Mouse (Mus musculus): Measurements from ENCODE around the gene Narfl.
A peak's percentile ranks its signal among the peaks of the same experiment; 100 is the strongest.
"Not testable (repeated sequence)": the region's sequence is repeated elsewhere in the genome, so short reads cannot be mapped to it uniquely, and the experiment has no call there.

The Narfl gene

GRCm38 (mm10) chr17:25773549-25774120, at the start of gene Narfl:
TSS of gene Narfl (plus strand) at chr17:25773776.
- peak; percentile 90 for DNase-seq (ENCODE audit: extremely low read depth, insufficient read length, low spot score)

GRCm38 (mm10) chr17:25723919-25724318, 49.7 kb upstream of the Narfl start:
- DNase-seq (ENCODE audit: extremely low read depth, insufficient read length, low spot score): no peak

GRCm38 (mm10) chr17:25725264-25725663, 48.3 kb upstream of the Narfl start:
- no peak for DNase-seq (ENCODE audit: extremely low read depth, insufficient read length, low spot score)

DNA sequence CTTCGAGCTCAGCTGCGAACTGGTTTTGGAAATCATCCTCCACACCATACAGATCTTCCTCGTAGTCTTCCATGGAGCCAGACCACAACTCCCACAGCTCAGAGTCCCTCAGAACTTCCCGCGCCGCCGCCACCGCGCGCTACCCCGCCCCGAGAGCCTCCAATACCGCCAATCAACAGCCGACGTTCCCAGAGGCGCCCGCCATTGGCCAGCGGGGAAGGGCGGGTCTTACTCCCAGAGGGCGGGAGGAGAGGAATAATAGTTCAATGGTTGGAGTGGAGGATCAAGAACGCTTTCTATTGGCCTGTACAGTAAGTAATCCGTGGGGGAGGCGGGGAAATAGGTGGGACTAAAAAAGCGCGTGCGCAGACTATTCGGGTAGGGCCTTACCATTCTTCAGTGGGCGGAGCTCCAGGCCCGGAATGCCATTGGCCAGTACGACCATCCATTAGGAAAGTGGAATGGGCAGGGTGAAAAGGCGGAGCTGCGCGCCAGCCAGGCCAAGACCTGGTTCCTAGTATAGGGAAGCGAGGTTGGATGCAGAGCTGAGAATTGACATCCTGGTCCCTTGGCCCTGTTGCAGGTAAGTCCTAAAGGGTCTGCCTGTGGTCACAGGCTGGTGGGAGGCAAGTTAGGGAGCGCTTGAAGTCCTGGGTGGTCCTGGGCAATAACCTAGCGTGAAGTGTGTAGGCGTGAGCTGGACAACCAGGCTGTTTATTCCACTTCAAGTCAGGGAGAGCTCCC, 46.1 kb upstream of the Narfl start, which contains the start of the genes Chtf18 and Rpusd1:
TSS of gene Chtf18 (minus strand) at position 155 of the 744 bp plus-strand sequence.
TSS of gene Rpusd1 (plus strand) at position 406 of the 744 bp plus-strand sequence.
- peak; percentile 97 for DNase-seq (ENCODE audit: extremely low read depth, insufficient read length, low spot score)

- DNase-seq (ENCODE audit: extremely low read depth, insufficient read length, low spot score): no peak
Observed at GRCm38 (mm10) chr17:25728009-25728270, 45.6 kb upstream of the Narfl start.

GRCm38 (mm10) chr17:25732082-25732481, 41.5 kb upstream of the Narfl start:
- DNase-seq (ENCODE audit: extremely low read depth, insufficient read length, low spot score): peak; percentile 57

GRCm38 (mm10) chr17:25735246-25735645, 38.3 kb upstream of the Narfl start:
- no peak for DNase-seq (ENCODE audit: extremely low read depth, insufficient read length, low spot score)

DNA sequence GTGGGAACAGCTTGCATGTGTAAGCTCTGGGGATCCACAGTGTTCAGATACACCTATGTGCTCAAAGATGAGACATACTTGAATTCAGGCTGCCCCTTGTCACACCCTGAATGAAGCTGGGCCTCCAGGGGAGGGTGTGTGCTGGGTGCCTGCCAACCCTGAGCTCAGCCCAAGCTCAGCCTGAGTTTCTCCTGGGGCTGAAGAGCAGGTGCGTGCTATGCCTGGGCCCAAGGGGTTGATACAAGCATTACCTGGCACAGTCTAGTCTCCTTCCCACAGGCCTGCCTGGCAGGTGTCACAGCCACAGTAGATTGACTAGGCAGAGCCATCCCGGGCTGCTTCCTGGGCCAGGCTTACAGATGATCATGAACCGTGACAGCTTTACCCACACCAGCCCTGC, 37.8 kb upstream of the Narfl start, which contains the start of gene Mslnl:
TSS of gene Mslnl (plus strand) at position 298 of the 400 bp plus-strand sequence.
- DNase-seq (ENCODE audit: extremely low read depth, insufficient read length, low spot score): no peak

DNA sequence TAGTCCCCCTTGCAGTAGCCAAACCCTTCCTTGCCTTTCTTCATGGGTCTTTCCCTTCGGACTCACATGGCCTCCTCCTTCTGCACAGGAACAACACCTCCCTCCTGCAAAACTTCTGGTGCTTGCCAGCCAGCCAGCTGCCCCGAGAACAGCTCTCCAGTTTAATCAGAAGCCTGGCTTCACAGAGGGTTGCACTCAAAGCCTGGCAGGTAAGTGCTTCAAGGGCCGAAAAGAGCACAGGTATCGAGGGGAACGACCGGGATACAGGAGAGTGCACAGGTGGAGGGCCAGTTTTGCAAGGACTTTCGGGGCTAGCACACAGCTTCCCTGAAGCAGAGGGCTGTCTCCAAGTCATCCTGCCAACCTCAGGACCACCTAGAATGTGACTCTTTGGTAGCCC, 34.7 kb upstream of the Narfl start:
- no peak for DNase-seq (ENCODE audit: extremely low read depth, insufficient read length, low spot score)

DNA sequence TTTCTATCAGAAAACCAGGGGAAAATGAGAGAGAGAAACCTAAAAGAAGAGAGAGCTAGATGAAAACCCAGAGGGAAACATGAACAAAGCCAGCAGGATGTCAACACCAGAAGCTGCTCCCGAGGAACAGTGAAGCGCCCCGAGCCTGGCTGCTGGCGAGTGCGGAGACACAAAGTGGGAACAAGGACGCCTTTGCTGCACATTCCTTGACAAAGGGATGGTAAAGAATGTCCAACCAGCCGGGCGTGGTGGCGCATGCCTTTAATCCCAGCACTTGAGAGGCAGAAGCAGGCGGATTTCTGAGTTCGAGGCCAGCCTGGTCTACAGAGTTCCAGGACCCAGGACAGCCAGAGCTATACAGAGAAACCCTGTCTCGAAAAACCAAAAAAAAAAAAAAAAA, 32.1 kb upstream of the Narfl start:
- DNase-seq (ENCODE audit: extremely low read depth, insufficient read length, low spot score): not testable (repeated sequence)

DNA sequence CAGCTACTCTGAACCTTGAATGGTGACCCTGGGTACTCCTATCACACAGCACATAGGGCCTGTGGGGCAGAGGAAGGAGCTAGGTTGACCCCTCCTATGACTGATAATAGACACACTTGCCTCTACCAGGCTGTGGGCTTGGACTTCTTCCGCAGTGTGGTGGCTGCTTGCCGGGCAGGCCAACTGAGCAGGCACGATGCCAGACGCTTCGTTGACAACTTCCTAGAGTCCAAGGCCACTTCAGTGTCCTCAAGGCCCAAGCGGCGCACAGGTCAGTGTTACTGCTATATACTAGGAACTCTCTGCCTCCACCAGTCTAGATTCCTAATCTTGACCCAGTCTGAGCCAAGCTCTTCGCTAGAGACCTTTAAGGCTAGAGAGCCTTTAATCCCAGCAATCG, 29.7 kb upstream of the Narfl start:
- DNase-seq (ENCODE audit: extremely low read depth, insufficient read length, low spot score): no peak

- no peak for DNase-seq (ENCODE audit: extremely low read depth, insufficient read length, low spot score)
Observed at GRCm38 (mm10) chr17:25744311-25744710, 29.3 kb upstream of the Narfl start.

GRCm38 (mm10) chr17:25748238-25748637, 25.3 kb upstream of the Narfl start:
- DNase-seq (ENCODE audit: extremely low read depth, insufficient read length, low spot score): no peak

DNA sequence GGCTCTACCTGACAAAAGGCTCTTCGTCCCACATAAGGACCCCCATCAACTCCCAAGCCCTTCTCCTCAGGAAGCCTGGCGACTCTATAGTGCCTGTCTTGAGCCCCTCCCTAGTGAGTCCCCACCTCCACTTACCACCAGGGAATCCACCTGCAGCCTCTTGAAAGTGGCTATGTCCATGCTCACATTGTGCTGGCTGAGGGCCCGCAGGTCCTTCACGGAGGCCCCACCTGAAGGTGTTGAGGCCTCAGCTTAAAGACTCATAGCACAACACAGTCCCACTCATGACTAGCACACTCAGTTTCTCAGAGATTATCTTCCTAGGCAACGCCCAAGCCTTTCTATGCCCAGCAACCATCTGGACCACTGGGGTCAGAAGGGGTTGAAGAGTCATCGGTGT, 24.3 kb upstream of the Narfl start:
- DNase-seq (ENCODE audit: extremely low read depth, insufficient read length, low spot score): no peak

DNA sequence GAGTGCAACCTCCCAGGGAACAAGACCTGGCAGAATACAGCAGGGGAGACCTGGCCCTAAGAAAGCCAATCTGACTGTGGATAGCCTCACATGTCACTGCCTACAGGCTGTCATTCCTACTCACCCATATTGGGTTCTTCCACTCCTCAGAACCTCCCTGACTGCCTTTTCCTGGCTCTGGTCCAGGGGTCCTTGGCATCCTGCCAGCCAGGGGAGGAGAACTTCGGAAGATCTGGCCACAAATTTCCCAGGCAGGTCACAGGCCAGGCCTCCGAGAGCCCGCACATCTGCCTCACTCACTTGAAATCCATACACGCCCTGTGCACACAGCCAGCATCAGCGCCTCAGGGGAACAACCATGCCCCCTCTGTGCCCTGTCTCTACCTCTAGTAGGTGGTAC, 22.1 kb upstream of the Narfl start:
- peak; percentile 75 for DNase-seq (ENCODE audit: extremely low read depth, insufficient read length, low spot score)

DNA sequence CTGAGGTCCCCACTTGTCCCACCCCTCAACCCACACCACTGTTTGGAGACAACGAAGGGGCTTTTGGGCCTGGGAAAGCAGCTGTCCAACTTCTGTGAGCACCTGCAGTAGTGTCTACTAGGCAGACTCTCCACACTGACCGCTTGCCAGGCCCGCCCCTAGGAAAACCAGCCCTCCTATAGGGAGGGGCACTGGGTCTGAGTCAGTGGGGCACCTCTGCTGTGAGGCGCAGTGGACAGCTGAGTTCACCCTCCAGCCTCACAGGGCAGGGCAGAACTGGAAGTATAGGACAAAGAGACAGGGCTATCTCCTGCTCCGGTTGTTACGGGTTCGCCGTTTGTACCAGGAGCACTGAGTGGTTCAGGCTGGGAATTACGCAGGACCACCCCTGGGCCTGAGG, 19.3 kb upstream of the Narfl start, which contains the start of gene Msln:
TSS of gene Msln (minus strand) at position 138 of the 400 bp plus-strand sequence.
- peak; percentile 88 for DNase-seq (ENCODE audit: extremely low read depth, insufficient read length, low spot score)

- no peak for DNase-seq (ENCODE audit: extremely low read depth, insufficient read length, low spot score)
Observed at GRCm38 (mm10) chr17:25755086-25755485, 18.5 kb upstream of the Narfl start.

DNA sequence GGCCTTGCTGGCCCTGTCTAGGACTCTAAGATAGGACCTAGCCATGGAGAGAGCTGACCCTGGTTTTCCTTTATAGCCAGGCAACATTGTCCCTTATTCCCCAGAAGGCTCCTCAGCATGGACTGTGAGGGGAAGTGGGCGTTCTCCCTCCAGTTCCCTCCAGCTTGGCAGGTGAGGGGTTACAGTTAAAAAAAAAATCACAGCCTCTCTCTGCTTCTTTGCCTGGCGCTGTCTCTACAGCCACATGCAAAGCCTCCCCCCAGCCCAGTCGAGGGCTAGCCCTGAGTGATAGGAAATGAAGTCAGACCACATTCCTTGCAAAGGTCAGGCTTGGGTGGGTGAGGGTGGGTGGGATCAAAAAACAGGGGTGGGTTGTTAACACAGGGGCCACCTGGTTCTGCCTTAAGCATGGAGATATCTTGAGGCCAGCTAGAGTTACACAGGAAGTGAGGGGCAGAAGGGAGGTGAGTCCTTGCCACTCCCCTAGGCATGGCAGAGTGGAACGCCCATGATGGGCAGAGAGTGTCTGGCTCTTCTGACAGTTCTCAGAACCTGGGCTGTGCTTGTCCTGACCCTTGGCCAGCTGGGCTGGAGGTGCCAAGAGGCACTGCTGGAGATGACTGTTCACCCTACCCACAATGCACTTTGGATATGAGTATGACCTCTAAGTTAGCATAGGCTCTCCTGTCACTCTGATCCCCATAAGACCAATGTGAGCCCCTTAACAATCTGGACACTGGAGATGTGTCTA, 17.8 kb upstream of the Narfl start:
- peak; percentile 73 for DNase-seq (ENCODE audit: extremely low read depth, insufficient read length, low spot score)

DNA sequence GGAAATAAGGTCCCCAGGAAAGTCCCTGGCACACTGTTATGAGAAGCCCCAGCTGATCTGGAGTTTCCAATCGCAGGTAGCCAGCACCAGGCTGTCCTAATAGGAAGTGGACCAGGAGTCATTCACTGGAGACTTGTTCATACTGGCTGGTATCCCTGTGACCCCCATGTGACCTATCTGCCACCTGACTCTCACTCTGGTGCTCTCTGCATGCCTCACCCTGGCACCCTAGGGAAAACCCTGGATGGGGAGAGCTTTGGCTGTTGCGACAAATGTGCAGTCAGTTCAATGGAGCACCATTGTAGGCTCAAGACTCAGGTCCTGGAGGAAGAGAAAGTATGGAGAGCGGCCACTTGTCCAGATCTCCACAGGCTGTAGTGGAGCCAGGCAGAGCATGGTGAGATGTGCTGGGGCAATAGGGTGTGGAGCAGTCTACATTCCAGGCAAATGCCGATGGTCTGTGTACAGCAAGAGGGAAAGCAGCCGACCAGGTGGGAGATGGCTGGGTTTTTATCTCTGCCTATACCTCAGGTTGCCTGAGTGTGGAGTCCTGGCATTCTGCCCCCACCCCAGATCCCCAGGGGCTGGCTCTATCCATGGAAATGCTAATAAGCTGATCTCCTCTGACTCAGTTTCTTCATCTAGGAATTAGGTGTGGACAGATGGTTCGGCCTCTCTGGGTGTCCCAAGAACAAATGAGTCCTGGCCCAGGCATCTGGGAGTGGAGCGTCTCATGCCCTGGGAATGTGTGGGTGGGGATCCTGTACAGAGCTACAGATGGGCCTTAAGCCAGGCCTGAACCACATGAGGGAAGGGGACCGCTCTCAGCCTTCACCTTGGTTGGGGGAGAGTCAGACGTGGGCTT, 17.0 kb upstream of the Narfl start:
- DNase-seq (ENCODE audit: extremely low read depth, insufficient read length, low spot score): peak; percentile 85

- no peak for DNase-seq (ENCODE audit: extremely low read depth, insufficient read length, low spot score)
Observed at GRCm38 (mm10) chr17:25757691-25758090, 15.9 kb upstream of the Narfl start.

GRCm38 (mm10) chr17:25760148-25760547, 13.4 kb upstream of the Narfl start:
- DNase-seq (ENCODE audit: extremely low read depth, insufficient read length, low spot score): no peak
